Mouse (Mus musculus) inflammation-experienced regulatory T-cells (primary cell): Measurements from ENCODE around the gene Scgb2b26. TPM values are rescaled to one million over a fixed set of nuclear protein-coding genes. Genes with fewer than 3 reads are reported as not detected.

Source experiments
- polyA plus RNA-seq, 2 experiments: library from polyadenylated mRNA; unstranded; fragments of 100-300 nt; shearing (Covaris generic); gene quantifications; one replicate each; pipeline ENCODE4 v1.2.1; 2017

Gene Scgb2b26
- polyA plus RNA-seq: not detected

DNA sequence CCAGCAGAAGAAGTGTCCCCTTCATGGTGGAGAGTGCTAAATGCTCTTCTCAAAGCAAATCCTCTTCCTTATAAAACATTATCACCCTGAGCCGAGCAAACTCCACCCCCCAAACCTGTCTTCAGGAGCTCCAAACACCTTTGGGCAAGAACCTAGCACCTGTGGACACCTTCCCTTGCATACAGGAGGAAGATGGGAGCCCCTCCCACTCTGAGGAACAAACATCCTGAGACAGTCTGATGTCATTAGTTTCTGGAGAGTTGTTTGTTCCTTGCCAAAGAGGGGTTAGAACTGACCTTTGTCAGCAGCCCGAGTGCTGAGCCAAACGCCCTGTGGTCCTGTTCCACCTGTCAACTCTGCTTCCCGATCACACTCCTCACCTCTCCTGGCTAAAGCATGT is at the start of gene Scgb2b26:
Gene Scgb2b26, minus strand, starts transcription at position 101 of the 400 bp plus-strand sequence.

Other genes starting within 250 kb of the Scgb2b26 start
- not detected for gene Scgb2b24, start 205.7 kb downstream of the Scgb2b26 start, polyA plus RNA-seq
- not detected for gene Scgb1b24, start 201.2 kb downstream of the Scgb2b26 start, polyA plus RNA-seq
- 1 to 10 TPM in 1 of 2 experiments, not detected in 1; 8.6 TPM for gene Scgb2b27, start 68.9 kb upstream of the Scgb2b26 start, polyA plus RNA-seq
- 10 to 100 TPM in 1 of 2 experiments, not detected in 1; 14.1 TPM for gene Scgb1b27, start 76.4 kb upstream of the Scgb2b26 start, polyA plus RNA-seq
- not detected for gene Scgb1b30, start 150.4 kb upstream of the Scgb2b26 start, polyA plus RNA-seq
- under 1 TPM in 1 of 2 experiments, not detected in 1; 0.34 TPM for gene Wtip, start 188.2 kb upstream of the Scgb2b26 start, polyA plus RNA-seq
- gene Uba2, start 224.6 kb upstream of the Scgb2b26 start, polyA plus RNA-seq: 100 to 1,000 TPM; 124 to 145 TPM